Mouse (Mus musculus): Measurements from ENCODE around the gene Il11ra1.

DNA sequence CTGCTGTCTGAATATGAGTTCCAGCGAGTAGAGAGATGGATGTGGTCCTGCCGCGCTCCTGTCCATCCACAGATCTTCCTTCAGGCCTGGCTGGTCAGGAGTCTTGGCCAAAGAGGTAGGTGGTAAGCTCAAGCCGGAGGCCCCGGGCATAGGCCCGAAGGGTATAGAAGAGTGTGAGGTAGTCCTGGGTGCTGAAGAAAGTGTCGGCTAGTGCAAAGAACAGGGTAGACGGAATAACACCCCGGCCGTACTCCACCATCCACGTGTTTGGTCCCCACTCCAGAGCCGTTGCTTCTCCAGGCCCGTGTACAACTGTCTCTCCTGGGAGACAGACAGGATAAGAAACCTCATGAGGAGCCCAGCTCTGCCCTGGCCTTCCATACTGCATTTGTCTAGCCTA is 39.5 kb downstream of the Il11ra1 start:
- TF ChIP-seq GATA1 (IDR thresholded peaks at IDR 0.05; ENCODE audit: low read length): no peak
- TF ChIP-seq TAL1 (IDR thresholded peaks at IDR 0.05; ENCODE audit: low read length): no peak

Data from erythroblast, embryonic 14.5 days (primary cell).